Mouse (Mus musculus) small intestine, adult 2 months (tissue): Measurements from ENCODE around the gene Sult1c1.

Source experiments
- CTCF ChIP-seq: fragments of 200-500 bp; IDR thresholded peaks from 2 replicates; pipeline ENCODE4 v1.5.1; 2012; ENCODE audit warnings: low read depth, mild to moderate bottlenecking, control low read depth, inconsistent platforms, low read length, moderate library complexity, mixed read lengths; ENCODE audit not compliant: insufficient replicate concordance, insufficient read length; ENCODE audit errors: extremely low read depth
- POLR2A ChIP-seq: fragments of 200-500 bp; IDR thresholded peaks from 2 replicates; pipeline ENCODE4 v1.6.1; 2012; ENCODE audit warnings: low read depth, mild to moderate bottlenecking, control low read depth, inconsistent platforms, low read length, moderate library complexity

DNA sequence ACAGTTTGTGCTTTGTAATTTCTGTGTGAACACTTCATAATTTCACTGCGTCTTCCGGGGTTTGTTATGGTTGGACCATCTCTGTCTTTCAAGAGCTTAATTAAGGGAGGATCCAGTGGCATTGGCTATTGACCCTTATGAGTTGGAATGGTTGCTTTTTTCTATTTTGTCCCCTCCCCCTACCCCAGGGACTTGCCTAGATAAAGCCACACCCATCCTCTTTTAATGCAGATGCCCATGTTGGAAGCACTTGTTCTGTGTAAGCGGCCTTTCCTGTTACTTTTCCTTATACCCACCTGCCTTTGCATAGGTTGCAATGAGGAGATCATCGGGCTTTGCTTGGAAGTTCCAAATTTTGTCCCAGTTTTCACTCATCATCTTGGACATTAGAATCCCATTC is 16.9 kb downstream of the Sult1c1 start:
- TF ChIP-seq CTCF: no peak
- TF ChIP-seq POLR2A: no peak
